In the genomic region with DNA sequence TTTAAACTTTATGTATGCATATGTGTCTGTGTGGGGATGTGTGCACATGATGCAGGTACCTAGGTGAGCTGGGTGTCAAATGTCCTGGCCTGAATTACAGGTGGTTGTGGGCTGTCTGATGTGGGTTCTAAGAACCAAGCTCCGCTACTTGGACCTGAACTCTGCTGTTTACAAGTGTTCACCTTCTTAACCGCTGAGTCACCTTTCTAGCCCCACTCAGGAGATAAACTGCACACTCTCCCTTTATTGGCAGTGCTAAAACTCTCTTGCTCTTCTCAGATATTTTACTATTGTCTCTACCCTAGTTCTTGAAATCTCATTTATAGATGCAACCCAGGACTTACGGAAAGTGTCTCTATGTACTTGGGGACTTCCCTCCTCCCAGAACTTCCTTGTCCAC, we compare ENCODE assay signal across 29 mouse cellular contexts.
DNase-seq lines count a peak whose midpoint lies in the region; ATAC-seq lines count a peak whose summit lies in the region.
"Had no signal": no experiment of that assay in that cellular context is flagged by ENCODE, and none has a peak within 500 bp of the region (broad histone marks: within the 10 kb centered on the region; RNA-seq: fewer than 3 reads in every experiment).

No protein-coding gene starts in this region.

- 67% methylated on average over 3 of the region's 3 CpGs for WGBS in liver, embryonic 12.5 days (ENCODE audit: insufficient replicate concordance)
- 61% methylated on average over 3 of the region's 3 CpGs for WGBS in liver, embryonic 16.5 days (ENCODE audit: insufficient replicate concordance)
- 96% methylated on average over 3 of the region's 3 CpGs for WGBS in forebrain, embryonic 12.5 days

- no peak overlapping the region for H3K4me2 ChIP-seq in liver, embryonic 12.5 days
- H3K4me2 ChIP-seq in liver, embryonic 16.5 days (ENCODE audit: low read depth, low read length) = no peak overlapping the region
- H3K4me2 ChIP-seq in forebrain, embryonic 12.5 days = no peak overlapping the region
- H3K4me2 ChIP-seq: embryonic facial prominence, embryonic 13.5 days; forebrain, embryonic 15.5 days; heart, embryonic 12.5 days; heart, embryonic 15.5 days; hindbrain, embryonic 13.5 days had no signal

- no peaks in the 10 kb centered on the region for H3K36me3 ChIP-seq in liver, embryonic 12.5 days
- no peaks in the 10 kb centered on the region for H3K36me3 ChIP-seq in liver, embryonic 16.5 days (ENCODE audit: control insufficient read depth, insufficient read depth)
- H3K36me3 ChIP-seq in forebrain, embryonic 12.5 days (replicated peaks) = no peaks in the 10 kb centered on the region
- H3K36me3 ChIP-seq: embryonic facial prominence, embryonic 10.5 days; embryonic facial prominence, embryonic 13.5 days; G1E; heart, embryonic 12.5 days; heart, embryonic 15.5 days; hindbrain, embryonic 10.5 days had no signal

- H3K9ac ChIP-seq in liver, embryonic 12.5 days = no peak overlapping the region
- H3K9ac ChIP-seq in liver, embryonic 16.5 days (ENCODE audit: low read depth, low read length) = no peak overlapping the region
- no peak overlapping the region for H3K9ac ChIP-seq in forebrain, embryonic 12.5 days
- H3K9ac ChIP-seq: embryonic facial prominence, embryonic 13.5 days; forebrain, embryonic 15.5 days; heart, embryonic 12.5 days; heart, embryonic 15.5 days; hindbrain, embryonic 13.5 days had no signal

- peaks cover 30% of the 10 kb centered on the region for H3K4me1 ChIP-seq in liver, embryonic 12.5 days
- H3K4me1 ChIP-seq in liver, embryonic 16.5 days (ENCODE audit: control insufficient read depth, low read depth, low read length) = peaks cover 5% of the 10 kb centered on the region
- no peaks in the 10 kb centered on the region for H3K4me1 ChIP-seq in forebrain, embryonic 12.5 days
- H3K4me1 ChIP-seq: embryonic facial prominence, embryonic 10.5 days; embryonic facial prominence, embryonic 13.5 days; forebrain, embryonic 15.5 days; heart, embryonic 12.5 days; heart, embryonic 15.5 days; hindbrain, embryonic 10.5 days; hindbrain, embryonic 13.5 days had no signal

- peak; percentile 76 for ATAC-seq in liver, embryonic 12.5 days
- 0 out of 2 replicates have a peak, but pooled peaks have one; percentile 31 for ATAC-seq in erythroid progenitor cell, adult 5-6 weeks (replicated peaks; ENCODE audit: low FRiP score, poor library complexity, severe bottlenecking)
- peak; percentile 66 for ATAC-seq in liver, embryonic 16.5 days (ENCODE audit: low read depth)
- peak; percentile 46 for ATAC-seq in megakaryocyte-erythroid progenitor cell, adult 5-6 weeks (replicated peaks; ENCODE audit: low FRiP score, low TSS enrichment, poor library complexity, severe bottlenecking)
- no peak for ATAC-seq in forebrain, embryonic 12.5 days (ENCODE audit: low FRiP score)
- ATAC-seq: forebrain, embryonic 15.5 days; Patski had no signal

- H3K27ac ChIP-seq in liver, embryonic 12.5 days = peak overlapping the region; percentile 42
- peak overlapping the region; percentile 53; the same call in 1 of the 2 replicates for H3K27ac ChIP-seq in liver, embryonic 16.5 days (ENCODE audit: low read length)
- no peak overlapping the region for H3K27ac ChIP-seq in forebrain, embryonic 12.5 days
- H3K27ac ChIP-seq: embryonic facial prominence, embryonic 10.5 days; embryonic facial prominence, embryonic 13.5 days; forebrain, embryonic 15.5 days; heart, embryonic 15.5 days; hindbrain, embryonic 10.5 days; hindbrain, embryonic 13.5 days had no signal

- no peaks in the 10 kb centered on the region for H3K9me3 ChIP-seq in liver, embryonic 12.5 days (replicated peaks)
- no peaks in the 10 kb centered on the region for H3K9me3 ChIP-seq in liver, embryonic 16.5 days (replicated peaks; ENCODE audit: control insufficient read depth, low read length)
- H3K9me3 ChIP-seq in forebrain, embryonic 12.5 days = no peaks in the 10 kb centered on the region
- H3K9me3 ChIP-seq: embryonic facial prominence, embryonic 10.5 days; embryonic facial prominence, embryonic 13.5 days; forebrain, embryonic 15.5 days; G1E; heart, embryonic 12.5 days; heart, embryonic 15.5 days; hindbrain, embryonic 10.5 days; hindbrain, embryonic 13.5 days had no signal

- no peak for DNase-seq in liver
- no peak for DNase-seq in spleen, postnatal 10 days (ENCODE audit: low spot score in 2 of 2)
- DNase-seq: adrenal gland, adult 2 months; adrenal gland, postnatal 14 days; B cell, adult 2 months; cerebellum, adult 11 months; cerebellum, adult 2 months; cerebellum, adult 9-11 months; cerebellum, postnatal 25 days; embryo, embryonic 11 days; gastrocnemius, postnatal 25 days; heart, adult 18-20 months; heart, postnatal 10 days; heart, postnatal 36 days had no signal

- no peak overlapping the region for H3K4me3 ChIP-seq in liver, embryonic 12.5 days
- no peak overlapping the region for H3K4me3 ChIP-seq in liver, embryonic 16.5 days (ENCODE audit: low read depth, low read length)
- no peak overlapping the region for H3K4me3 ChIP-seq in forebrain, embryonic 12.5 days (replicated peaks)
- H3K4me3 ChIP-seq: embryonic facial prominence, embryonic 10.5 days; embryonic facial prominence, embryonic 13.5 days; forebrain, embryonic 15.5 days; heart, embryonic 12.5 days; heart, embryonic 15.5 days; hindbrain, embryonic 10.5 days; hindbrain, embryonic 13.5 days had no signal

- no peaks in the 10 kb centered on the region for H3K27me3 ChIP-seq in liver, embryonic 12.5 days (replicated peaks)
- H3K27me3 ChIP-seq in liver, embryonic 16.5 days (ENCODE audit: control insufficient read depth, insufficient read depth, low read depth, low read length) = no peaks in the 10 kb centered on the region
- H3K27me3 ChIP-seq in forebrain, embryonic 12.5 days = no peaks in the 10 kb centered on the region
- H3K27me3 ChIP-seq: CH12.LX; embryonic facial prominence, embryonic 13.5 days; forebrain, embryonic 15.5 days; heart, embryonic 12.5 days; heart, embryonic 15.5 days; hindbrain, embryonic 13.5 days had no signal
